Mouse (Mus musculus): ENCODE measurements around the gene Klhl12. TPM values are rescaled to one million over a fixed set of nuclear protein-coding genes. Genes with fewer than 3 reads are reported as not detected.
A peak's percentile ranks its signal among the peaks of the same experiment; 100 is the strongest.
"Not testable (repeated sequence)": the region's sequence is repeated elsewhere in the genome, so short reads cannot be mapped to it uniquely, and the experiment has no call there.

Klhl12 gene
- polyA plus RNA-seq, 1 experiment from 2014 or later = 7.2 TPM

GRCm38 (mm10) chr1:134512183-134512582, 56.9 kb downstream of the Klhl12 start:
- Histone ChIP-seq H3K9ac (ENCODE audit: low read depth, low read length) (no peak overlapping the region), H3K4me2 (replicated peaks; ENCODE audit: low read depth) (no peak overlapping the region), H3K36me3 (ENCODE audit: control insufficient read depth, insufficient read depth) (peaks cover 13% of the 10 kb centered on the region; the same call in 1 of the 2 replicates), H3K27me3 (replicated peaks; ENCODE audit: control insufficient read depth, insufficient read depth, low read length) (no peaks in the 10 kb centered on the region), H3K4me3 (ENCODE audit: low read depth, low read length) (no peak overlapping the region), H3K9me3 (ENCODE audit: control insufficient read depth) (no peaks in the 10 kb centered on the region), H3K4me1 (replicated peaks; ENCODE audit: control insufficient read depth, insufficient read depth, low read length) (no peaks in the 10 kb centered on the region; the same call in 1 of the 2 replicates), H3K27ac (ENCODE audit: low read depth, low read length) (no peak overlapping the region)
- ATAC-seq = no peak
- TF ChIP-seq CTCF (IDR thresholded peaks at IDR 0.05; ENCODE audit: low read depth) = no peak
- 67% methylated on average over 4 of the region's 4 CpGs for WGBS

- Histone ChIP-seq H3K9me3 (ENCODE audit: control insufficient read depth) (no peaks in the 10 kb centered on the region), H3K36me3 (ENCODE audit: control insufficient read depth, insufficient read depth) (peaks cover 9% of the 10 kb centered on the region; the same call in 1 of the 2 replicates), H3K4me3 (ENCODE audit: low read depth, low read length) (no peak overlapping the region), H3K9ac (ENCODE audit: low read depth, low read length) (no peak overlapping the region), H3K27ac (ENCODE audit: low read depth, low read length) (no peak overlapping the region), H3K4me1 (replicated peaks; ENCODE audit: control insufficient read depth, insufficient read depth, low read length) (no peaks in the 10 kb centered on the region; the same call in 1 of the 2 replicates), H3K27me3 (replicated peaks; ENCODE audit: control insufficient read depth, insufficient read depth, low read length) (no peaks in the 10 kb centered on the region), H3K4me2 (replicated peaks; ENCODE audit: low read depth) (peak overlapping the region; percentile 96; the same call in 1 of the 2 replicates)
- WGBS = 67% methylated on average over 6 of the region's 6 CpGs
- no peak for ATAC-seq
- no peak for TF ChIP-seq CTCF (IDR thresholded peaks at IDR 0.05; ENCODE audit: low read depth)
These were observed 57.3 kb downstream of the Klhl12 start for GRCm38 (mm10) chr1:134512584-134512983.

- H3K36me3 ChIP-seq (ENCODE audit: control insufficient read depth, insufficient read depth) = 0 out of 2 replicates have a peak, but pooled peaks cover under 1% of the 10 kb centered on the region
- WGBS = 1% methylated on average over 38 of the region's 38 CpGs
- peak overlapping the region; percentile 96 for H3K4me2 ChIP-seq (replicated peaks; ENCODE audit: low read depth)
- TF ChIP-seq CTCF (IDR thresholded peaks at IDR 0.05; ENCODE audit: low read depth) = peak; percentile 18; the same call in 1 of the 2 replicates
- H3K9me3 ChIP-seq (ENCODE audit: control insufficient read depth) = no peaks in the 10 kb centered on the region
- no peaks in the 10 kb centered on the region for H3K27me3 ChIP-seq (replicated peaks; ENCODE audit: control insufficient read depth, insufficient read depth, low read length)
- H3K9ac ChIP-seq (ENCODE audit: low read depth, low read length) = peak overlapping the region; percentile 42
- H3K4me3 ChIP-seq (ENCODE audit: low read depth, low read length) = peak overlapping the region; percentile 45
- no peaks in the 10 kb centered on the region; the same call in 1 of the 2 replicates for H3K4me1 ChIP-seq (replicated peaks; ENCODE audit: control insufficient read depth, insufficient read depth, low read length)
- H3K27ac ChIP-seq (ENCODE audit: low read depth, low read length) = no peak overlapping the region
- ATAC-seq = peak; percentile 81
These were observed 58.1 kb downstream of the Klhl12 start for GRCm38 (mm10) chr1:134513312-134513860.

- peak; percentile 14; the same call in 1 of the 2 replicates for ATAC-seq
- WGBS = 49% methylated on average over 16 of the region's 16 CpGs
- TF ChIP-seq CTCF (IDR thresholded peaks at IDR 0.05; ENCODE audit: low read depth) = no peak
These were observed 58.7 kb downstream of the Klhl12 start for GRCm38 (mm10) chr1:134513876-134514590.

GRCm38 (mm10) chr1:134515891-134516290, 60.6 kb downstream of the Klhl12 start:
- no peak overlapping the region for H3K9ac ChIP-seq (ENCODE audit: low read depth, low read length)
- H3K27me3 ChIP-seq (replicated peaks; ENCODE audit: control insufficient read depth, insufficient read depth, low read length) = no peaks in the 10 kb centered on the region
- H3K27ac ChIP-seq (ENCODE audit: low read depth, low read length) = no peak overlapping the region
- H3K4me1 ChIP-seq (replicated peaks; ENCODE audit: control insufficient read depth, insufficient read depth, low read length) = peaks cover 5% of the 10 kb centered on the region; the same call in 1 of the 2 replicates
- TF ChIP-seq CTCF (IDR thresholded peaks at IDR 0.05; ENCODE audit: low read depth) = no peak
- WGBS = 81% methylated on average over 2 of the region's 2 CpGs
- no peaks in the 10 kb centered on the region for H3K9me3 ChIP-seq (ENCODE audit: control insufficient read depth)
- ATAC-seq = no peak
- no peak overlapping the region for H3K4me2 ChIP-seq (replicated peaks; ENCODE audit: low read depth)
- no peak overlapping the region for H3K4me3 ChIP-seq (ENCODE audit: low read depth, low read length)
- no peaks in the 10 kb centered on the region for H3K36me3 ChIP-seq (ENCODE audit: control insufficient read depth, insufficient read depth)

More at GRCm38 (mm10) chr1:134513876-134514590, 58.7 kb downstream of the Klhl12 start:
- Histone ChIP-seq H3K36me3 (ENCODE audit: control insufficient read depth, insufficient read depth) (no peaks in the 10 kb centered on the region), H3K4me2 (replicated peaks; ENCODE audit: low read depth) (peak overlapping the region; percentile 96), H3K4me1 (replicated peaks; ENCODE audit: control insufficient read depth, insufficient read depth, low read length) (no peaks in the 10 kb centered on the region; the same call in 1 of the 2 replicates), H3K27ac (ENCODE audit: low read depth, low read length) (no peak overlapping the region), H3K4me3 (ENCODE audit: low read depth, low read length) (peak overlapping the region; percentile 45), H3K9me3 (ENCODE audit: control insufficient read depth) (no peaks in the 10 kb centered on the region), H3K9ac (ENCODE audit: low read depth, low read length) (no peak overlapping the region), H3K27me3 (replicated peaks; ENCODE audit: control insufficient read depth, insufficient read depth, low read length) (no peaks in the 10 kb centered on the region)

- H3K27ac ChIP-seq (ENCODE audit: low read depth, low read length) = no peak overlapping the region
- WGBS = 39% methylated on average over 4 of the region's 4 CpGs
- no peak overlapping the region for H3K4me3 ChIP-seq (ENCODE audit: low read depth, low read length)
- H3K4me1 ChIP-seq (replicated peaks; ENCODE audit: control insufficient read depth, insufficient read depth, low read length) = peaks cover 5% of the 10 kb centered on the region; the same call in 1 of the 2 replicates
- no peak for TF ChIP-seq CTCF (IDR thresholded peaks at IDR 0.05; ENCODE audit: low read depth)
- no peak for ATAC-seq
- H3K36me3 ChIP-seq (ENCODE audit: control insufficient read depth, insufficient read depth) = no peaks in the 10 kb centered on the region
- H3K27me3 ChIP-seq (replicated peaks; ENCODE audit: control insufficient read depth, insufficient read depth, low read length) = no peaks in the 10 kb centered on the region
- no peaks in the 10 kb centered on the region for H3K9me3 ChIP-seq (ENCODE audit: control insufficient read depth)
- H3K9ac ChIP-seq (ENCODE audit: low read depth, low read length) = no peak overlapping the region
- no peak overlapping the region for H3K4me2 ChIP-seq (replicated peaks; ENCODE audit: low read depth)
These were observed 61.3 kb downstream of the Klhl12 start for GRCm38 (mm10) chr1:134516491-134517198.

- H3K27ac ChIP-seq (ENCODE audit: low read depth, low read length); H3K27me3 ChIP-seq (replicated peaks; ENCODE audit: control insufficient read depth, insufficient read depth, low read length); H3K4me2 ChIP-seq (replicated peaks; ENCODE audit: low read depth); H3K9me3 ChIP-seq (ENCODE audit: control insufficient read depth); H3K36me3 ChIP-seq (ENCODE audit: control insufficient read depth, insufficient read depth); H3K4me3 ChIP-seq (ENCODE audit: low read depth, low read length); ATAC-seq; H3K9ac ChIP-seq (ENCODE audit: low read depth, low read length); H3K4me1 ChIP-seq (replicated peaks; ENCODE audit: control insufficient read depth, insufficient read depth, low read length): not testable (repeated sequence)
- 95% methylated on average over 14 of the region's 14 CpGs for WGBS
These were observed 62.5 kb downstream of the Klhl12 start for GRCm38 (mm10) chr1:134517841-134518240.

Measured in intestine, postnatal 0 days (tissue).